Mouse (Mus musculus): ENCODE data around the gene Zbtb11. TPM values are rescaled to one million over a fixed set of nuclear protein-coding genes. Genes with fewer than 3 reads are reported as not detected.

Zbtb11 gene
- polyA plus RNA-seq, 1 experiment from 2014 or later: 23.0 TPM

DNA sequence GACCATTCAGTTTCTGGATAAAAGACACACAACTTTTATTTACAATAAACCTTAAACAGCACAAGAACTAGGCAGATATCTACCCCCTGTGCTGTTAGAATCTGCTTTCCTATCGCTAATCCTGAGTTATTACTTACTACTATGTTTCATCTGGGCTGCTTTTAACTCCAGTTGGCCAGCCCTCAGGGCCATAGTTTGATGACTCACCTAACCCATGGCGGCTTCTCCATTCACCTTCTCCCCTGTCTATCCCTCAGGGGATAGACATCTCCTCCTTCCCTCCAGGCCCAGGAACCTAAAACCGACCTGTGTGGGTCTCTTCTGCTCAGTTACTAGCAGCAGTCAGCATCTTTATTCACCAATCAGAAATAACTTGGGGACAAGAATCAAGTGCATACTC lies 12.3 kb downstream of the Zbtb11 start:
- WGBS: 92% methylated on average over 3 of the region's 3 CpGs
- H3K27me3 ChIP-seq (replicated peaks; ENCODE audit: control insufficient read depth, insufficient read depth, low read length): no peaks in the 10 kb centered on the region
- no peak for ATAC-seq
- H3K36me3 ChIP-seq (ENCODE audit: control insufficient read depth, insufficient read depth, low read length): peaks cover 9% of the 10 kb centered on the region
- no peak overlapping the region for H3K4me2 ChIP-seq (ENCODE audit: low read length)
- no peaks in the 10 kb centered on the region for H3K4me1 ChIP-seq (ENCODE audit: control insufficient read depth, insufficient read depth, low read depth, low read length)
- H3K9me3 ChIP-seq (ENCODE audit: control insufficient read depth, low read length): no peaks in the 10 kb centered on the region
- no peak overlapping the region for H3K9ac ChIP-seq (ENCODE audit: low read depth, low read length)
- H3K4me3 ChIP-seq (ENCODE audit: low read length): no peak overlapping the region
- H3K27ac ChIP-seq (ENCODE audit: low read depth, low read length): no peak overlapping the region

DNA sequence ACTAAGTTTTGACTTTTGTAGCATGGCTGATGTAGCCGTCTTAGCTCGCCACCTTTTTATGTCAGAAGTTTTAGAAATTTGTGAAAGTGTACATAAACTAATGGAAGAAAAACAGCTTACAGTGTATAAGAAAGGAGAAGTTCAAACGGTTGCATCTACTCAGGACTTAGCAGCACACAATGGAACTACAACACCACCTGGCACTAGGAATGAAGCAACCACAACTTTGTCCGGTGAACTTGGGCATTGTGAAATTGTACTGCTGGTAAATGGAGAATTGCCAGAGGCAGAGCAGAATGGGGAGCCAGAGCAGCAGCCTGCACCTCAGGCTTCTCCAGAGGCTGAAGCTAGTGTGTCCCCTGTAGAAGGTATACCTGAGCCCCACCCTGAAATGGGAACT lies 16.6 kb downstream of the Zbtb11 start:
- no peaks in the 10 kb centered on the region for H3K27me3 ChIP-seq (replicated peaks; ENCODE audit: control insufficient read depth, insufficient read depth, low read length)
- peaks cover 19% of the 10 kb centered on the region for H3K36me3 ChIP-seq (ENCODE audit: control insufficient read depth, insufficient read depth, low read length)
- H3K27ac ChIP-seq (ENCODE audit: low read depth, low read length): no peak overlapping the region
- no peak overlapping the region for H3K9ac ChIP-seq (ENCODE audit: low read depth, low read length)
- H3K4me3 ChIP-seq (ENCODE audit: low read length): no peak overlapping the region
- no peak for ATAC-seq
- no peak overlapping the region for H3K4me2 ChIP-seq (ENCODE audit: low read length)
- H3K9me3 ChIP-seq (ENCODE audit: control insufficient read depth, low read length): no peaks in the 10 kb centered on the region
- H3K4me1 ChIP-seq (ENCODE audit: control insufficient read depth, insufficient read depth, low read depth, low read length): no peaks in the 10 kb centered on the region
- 92% methylated on average over 4 of the region's 4 CpGs for WGBS

DNA sequence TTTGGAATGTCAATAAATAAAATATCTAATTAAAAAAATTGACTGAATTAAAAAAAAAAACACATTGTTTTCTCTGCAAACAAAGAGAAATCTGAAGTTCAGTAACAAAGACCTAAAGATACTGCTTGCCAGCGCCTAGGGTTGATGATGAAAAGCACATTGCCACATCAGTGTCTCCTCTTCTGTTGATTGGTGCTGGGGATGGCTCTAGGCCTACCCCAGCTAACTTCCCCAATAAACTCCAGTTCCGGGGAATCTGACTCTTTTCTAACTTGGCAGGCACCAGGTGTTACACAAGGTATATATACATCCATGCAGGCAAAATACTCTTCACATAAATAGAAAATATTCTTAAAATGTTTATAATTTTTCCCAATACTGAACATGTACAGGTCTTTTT lies 20.6 kb downstream of the Zbtb11 start:
- Histone ChIP-seq H3K4me2 (ENCODE audit: low read length) (no peak overlapping the region), H3K27me3 (replicated peaks; ENCODE audit: control insufficient read depth, insufficient read depth, low read length) (no peaks in the 10 kb centered on the region), H3K4me1 (ENCODE audit: control insufficient read depth, insufficient read depth, low read depth, low read length) (no peaks in the 10 kb centered on the region), H3K9me3 (ENCODE audit: control insufficient read depth, low read length) (no peaks in the 10 kb centered on the region), H3K9ac (ENCODE audit: low read depth, low read length) (no peak overlapping the region), H3K27ac (ENCODE audit: low read depth, low read length) (no peak overlapping the region), H3K4me3 (ENCODE audit: low read length) (no peak overlapping the region), H3K36me3 (ENCODE audit: control insufficient read depth, insufficient read depth, low read length) (peaks cover 19% of the 10 kb centered on the region)
- WGBS: 98% methylated on average over 2 of the region's 2 CpGs
- no peak for ATAC-seq

DNA sequence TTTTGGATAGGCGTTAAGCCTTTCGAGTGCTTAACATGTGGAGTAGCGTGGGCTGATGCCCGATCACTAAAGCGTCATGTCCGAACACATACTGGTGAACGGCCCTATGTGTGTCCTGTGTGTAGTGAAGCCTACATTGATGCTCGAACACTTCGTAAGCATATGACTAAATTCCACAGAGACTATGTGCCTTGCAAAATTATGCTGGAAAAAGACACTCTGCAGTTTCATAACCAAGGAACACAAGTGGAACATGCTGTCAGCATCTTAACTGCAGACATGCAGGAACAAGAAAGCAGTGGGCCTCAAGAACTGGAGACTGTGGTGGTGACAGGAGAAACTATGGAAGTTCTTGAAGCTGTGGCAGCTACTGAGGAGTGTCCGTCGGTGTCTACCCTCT lies 33.1 kb downstream of the Zbtb11 start:
- peaks cover 25% of the 10 kb centered on the region for H3K36me3 ChIP-seq (ENCODE audit: control insufficient read depth, insufficient read depth, low read length)
- WGBS: 96% methylated on average over 11 of the region's 11 CpGs
- H3K9ac ChIP-seq (ENCODE audit: low read depth, low read length): no peak overlapping the region
- H3K4me1 ChIP-seq (ENCODE audit: control insufficient read depth, insufficient read depth, low read depth, low read length): no peaks in the 10 kb centered on the region
- no peaks in the 10 kb centered on the region for H3K9me3 ChIP-seq (ENCODE audit: control insufficient read depth, low read length)
- no peak overlapping the region for H3K27ac ChIP-seq (ENCODE audit: low read depth, low read length)
- no peak for ATAC-seq
- no peaks in the 10 kb centered on the region for H3K27me3 ChIP-seq (replicated peaks; ENCODE audit: control insufficient read depth, insufficient read depth, low read length)
- no peak overlapping the region for H3K4me2 ChIP-seq (ENCODE audit: low read length)
- no peak overlapping the region for H3K4me3 ChIP-seq (ENCODE audit: low read length)

DNA sequence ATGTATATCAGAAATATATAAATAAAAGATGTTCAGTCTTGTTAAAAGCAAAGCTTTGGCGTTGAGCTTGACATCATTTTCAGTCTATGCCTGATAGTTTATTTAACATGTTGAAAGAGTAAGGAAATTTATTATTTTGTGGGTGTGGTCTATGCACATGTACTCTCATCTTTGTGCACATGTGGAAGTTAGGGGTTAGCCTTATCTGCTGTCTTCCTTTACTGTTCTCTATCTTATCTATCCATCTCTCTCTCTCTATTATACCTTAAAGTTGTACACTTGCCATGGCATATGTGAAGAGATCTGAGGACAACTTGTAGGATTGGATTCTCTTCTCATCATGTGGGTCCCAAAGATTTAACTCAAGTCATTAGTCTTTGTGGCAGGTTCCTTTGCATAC lies 35.2 kb downstream of the Zbtb11 start:
- H3K9me3 ChIP-seq (ENCODE audit: control insufficient read depth, low read length): no peaks in the 10 kb centered on the region
- H3K4me1 ChIP-seq (ENCODE audit: control insufficient read depth, insufficient read depth, low read depth, low read length): no peaks in the 10 kb centered on the region
- 100% methylated on average over 1 of the region's 1 CpGs for WGBS
- ATAC-seq: no peak
- peaks cover 16% of the 10 kb centered on the region for H3K36me3 ChIP-seq (ENCODE audit: control insufficient read depth, insufficient read depth, low read length)
- no peak overlapping the region for H3K27ac ChIP-seq (ENCODE audit: low read depth, low read length)
- no peaks in the 10 kb centered on the region for H3K27me3 ChIP-seq (replicated peaks; ENCODE audit: control insufficient read depth, insufficient read depth, low read length)
- H3K4me2 ChIP-seq (ENCODE audit: low read length): no peak overlapping the region
- no peak overlapping the region for H3K4me3 ChIP-seq (ENCODE audit: low read length)
- no peak overlapping the region for H3K9ac ChIP-seq (ENCODE audit: low read depth, low read length)

DNA sequence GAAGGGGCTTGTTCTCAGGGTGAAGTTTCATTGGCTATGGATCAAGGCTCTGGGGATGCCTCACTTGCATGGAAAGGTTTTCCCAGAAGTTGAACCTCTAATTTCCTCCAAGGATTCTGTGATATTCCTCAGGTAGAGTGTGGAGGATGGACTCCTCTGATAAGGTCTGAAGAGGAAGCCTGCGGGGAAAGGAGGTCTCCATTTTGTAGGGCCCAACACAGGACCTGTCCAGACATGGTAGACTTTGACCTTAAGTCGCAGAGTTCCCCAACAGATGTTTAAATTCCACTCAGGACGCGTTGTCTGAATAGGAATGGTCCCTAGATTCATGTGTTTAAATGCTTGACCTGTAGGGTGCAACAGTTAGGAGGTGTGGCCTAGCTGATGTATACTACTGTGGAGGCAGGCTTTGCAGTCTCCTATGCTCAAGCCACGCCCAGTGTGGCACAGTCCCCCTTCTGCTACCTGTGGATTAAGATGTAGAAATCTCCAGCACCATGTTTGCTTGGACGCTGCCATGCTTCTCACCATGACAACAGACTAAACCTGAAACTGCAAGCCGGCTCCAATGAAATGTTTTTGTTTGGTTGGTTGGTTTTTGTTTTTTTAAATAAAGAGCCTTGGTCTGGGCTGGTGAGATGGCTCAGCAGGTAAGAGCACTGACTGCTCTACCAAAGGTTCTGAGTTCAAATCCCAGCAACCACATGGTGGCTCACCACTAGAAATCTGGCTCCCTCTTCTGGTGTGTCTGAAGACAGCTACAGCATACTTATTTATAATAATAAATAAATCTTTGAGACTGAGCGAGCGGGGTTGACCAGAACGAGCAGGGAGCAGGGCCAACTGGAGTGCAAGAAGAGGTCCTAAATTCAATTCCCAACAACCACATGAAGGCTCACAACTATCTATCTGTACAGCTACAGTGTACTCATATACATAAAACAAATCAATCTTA lies 39.4 kb downstream of the Zbtb11 start:
- Histone ChIP-seq H3K4me2 (ENCODE audit: low read length) (no peak overlapping the region), H3K9ac (ENCODE audit: low read depth, low read length) (no peak overlapping the region), H3K27ac (ENCODE audit: low read depth, low read length) (no peak overlapping the region), H3K9me3 (ENCODE audit: control insufficient read depth, low read length) (no peaks in the 10 kb centered on the region; the same call in 1 of the 2 replicates), H3K27me3 (replicated peaks; ENCODE audit: control insufficient read depth, insufficient read depth, low read length) (no peaks in the 10 kb centered on the region), H3K4me3 (ENCODE audit: low read length) (no peak overlapping the region), H3K4me1 (ENCODE audit: control insufficient read depth, insufficient read depth, low read depth, low read length) (no peaks in the 10 kb centered on the region), H3K36me3 (ENCODE audit: control insufficient read depth, insufficient read depth, low read length) (peaks cover 10% of the 10 kb centered on the region)
- ATAC-seq: peak; percentile 49
- WGBS: 87% methylated on average over 10 of the region's 10 CpGs

DNA sequence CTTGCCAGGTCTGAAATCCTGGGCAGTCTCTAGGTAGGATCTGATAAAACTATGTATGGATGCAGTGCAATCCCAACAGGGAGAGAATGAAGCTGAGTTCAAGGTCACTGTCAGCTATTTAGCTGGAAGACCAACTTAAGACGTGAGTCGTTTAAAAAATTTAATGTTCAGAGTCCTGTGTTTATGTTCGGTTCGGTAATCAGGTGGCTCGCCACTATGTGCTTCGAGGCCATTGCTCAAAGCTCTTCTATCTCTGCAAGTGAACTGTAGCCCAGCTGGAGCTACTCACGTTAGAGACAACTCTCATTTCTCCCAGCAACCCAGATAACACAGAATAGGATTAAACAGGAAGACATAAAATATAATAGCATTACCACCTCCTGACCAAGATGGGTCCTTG lies 40.4 kb downstream of the Zbtb11 start:
- no peaks in the 10 kb centered on the region for H3K27me3 ChIP-seq (replicated peaks; ENCODE audit: control insufficient read depth, insufficient read depth, low read length)
- H3K4me1 ChIP-seq (ENCODE audit: control insufficient read depth, insufficient read depth, low read depth, low read length): no peaks in the 10 kb centered on the region
- H3K36me3 ChIP-seq (ENCODE audit: control insufficient read depth, insufficient read depth, low read length): peaks cover 12% of the 10 kb centered on the region
- no peaks in the 10 kb centered on the region; the same call in 1 of the 2 replicates for H3K9me3 ChIP-seq (ENCODE audit: control insufficient read depth, low read length)
- no peak overlapping the region for H3K27ac ChIP-seq (ENCODE audit: low read depth, low read length)
- no peak overlapping the region for H3K4me2 ChIP-seq (ENCODE audit: low read length)
- ATAC-seq: no peak
- no peak overlapping the region for H3K9ac ChIP-seq (ENCODE audit: low read depth, low read length)
- 88% methylated on average over 7 of the region's 7 CpGs for WGBS
- H3K4me3 ChIP-seq (ENCODE audit: low read length): no peak overlapping the region

DNA sequence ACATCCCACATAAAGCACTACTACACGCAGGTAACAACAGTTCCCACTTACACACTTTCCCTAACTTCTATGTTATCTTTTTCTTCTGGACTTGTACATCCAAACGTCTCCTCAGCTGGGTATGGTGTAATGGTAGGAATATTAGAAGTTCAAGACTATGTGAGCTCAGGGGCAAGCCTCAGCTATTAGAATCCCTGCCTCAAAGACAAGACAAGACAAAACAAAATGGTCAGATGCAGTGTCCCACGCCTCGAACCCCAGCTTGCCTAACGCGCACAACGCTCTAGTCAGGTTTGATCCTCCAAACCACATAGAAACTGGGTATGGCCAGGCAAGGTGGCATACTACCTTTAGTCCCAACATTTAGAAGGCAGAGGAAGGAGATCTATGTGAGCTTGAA lies 46.0 kb downstream of the Zbtb11 start:
- H3K27me3 ChIP-seq (replicated peaks; ENCODE audit: control insufficient read depth, insufficient read depth, low read length): no peaks in the 10 kb centered on the region
- ATAC-seq: no peak
- H3K9ac ChIP-seq (ENCODE audit: low read depth, low read length): no peak overlapping the region
- no peaks in the 10 kb centered on the region; the same call in 1 of the 2 replicates for H3K9me3 ChIP-seq (ENCODE audit: control insufficient read depth, low read length)
- WGBS: 95% methylated on average over 7 of the region's 7 CpGs
- H3K36me3 ChIP-seq (ENCODE audit: control insufficient read depth, insufficient read depth, low read length): peaks cover 19% of the 10 kb centered on the region
- no peak overlapping the region for H3K27ac ChIP-seq (ENCODE audit: low read depth, low read length)
- no peak overlapping the region for H3K4me2 ChIP-seq (ENCODE audit: low read length)
- no peaks in the 10 kb centered on the region for H3K4me1 ChIP-seq (ENCODE audit: control insufficient read depth, insufficient read depth, low read depth, low read length)
- no peak overlapping the region for H3K4me3 ChIP-seq (ENCODE audit: low read length)

DNA sequence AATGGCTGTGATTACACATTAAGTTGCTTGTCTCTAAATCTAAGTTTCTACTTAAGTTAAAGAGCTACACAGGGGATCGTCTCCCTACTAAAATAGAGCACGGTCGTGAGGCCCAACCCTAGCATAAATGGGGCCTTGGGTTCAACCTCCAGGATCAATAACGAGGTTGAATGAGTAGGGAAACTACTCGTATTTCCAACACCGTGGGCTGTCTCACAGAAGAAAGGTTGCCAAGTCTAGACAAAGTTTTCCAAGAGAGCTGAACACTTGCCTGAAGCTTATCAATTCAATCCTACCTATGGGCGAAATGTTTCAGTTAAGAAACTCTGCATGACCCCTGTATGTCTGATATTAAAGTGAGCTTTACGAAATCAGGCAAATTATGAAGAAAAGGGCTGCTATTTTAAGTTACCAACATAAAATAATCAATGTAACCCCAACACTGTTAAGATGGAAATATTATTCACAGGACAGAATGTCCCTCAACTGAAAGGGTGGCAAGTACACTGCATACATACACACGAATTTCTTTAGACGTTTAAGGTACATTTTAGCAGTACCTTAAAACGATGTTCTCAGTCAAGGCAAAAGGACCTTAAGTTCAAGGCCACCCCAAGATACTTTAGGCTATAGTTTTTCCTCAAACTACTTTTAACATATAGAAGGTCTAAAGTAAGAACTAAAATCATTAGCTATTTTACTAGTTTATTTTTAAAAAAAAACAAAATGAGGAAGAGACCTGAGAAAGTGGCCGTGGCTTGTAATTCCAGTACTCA lies 54.4 kb downstream of the Zbtb11 start:
- no peak for ATAC-seq

More for the DNA sequence above, 54.4 kb downstream of the Zbtb11 start:
- Histone ChIP-seq H3K9ac (ENCODE audit: low read depth, low read length) (peak overlapping the region; percentile 89), H3K27me3 (replicated peaks; ENCODE audit: control insufficient read depth, insufficient read depth, low read length) (no peaks in the 10 kb centered on the region), H3K4me2 (ENCODE audit: low read length) (peak overlapping the region; percentile 73), H3K4me3 (ENCODE audit: low read length) (peak overlapping the region; percentile 85), H3K9me3 (ENCODE audit: control insufficient read depth, low read length) (no peaks in the 10 kb centered on the region), H3K36me3 (ENCODE audit: control insufficient read depth, insufficient read depth, low read length) (no peaks in the 10 kb centered on the region; the same call in 1 of the 2 replicates), H3K27ac (ENCODE audit: low read depth, low read length) (no peak overlapping the region), H3K4me1 (ENCODE audit: control insufficient read depth, insufficient read depth, low read depth, low read length) (peaks cover 16% of the 10 kb centered on the region)
- WGBS: 55% methylated on average over 12 of the region's 12 CpGs
